Mouse (Mus musculus) intestine, postnatal 0 days (tissue): ENCODE results near the gene Anapc11. TPM values are rescaled to one million over a fixed set of nuclear protein-coding genes. Genes with fewer than 3 reads are reported as not detected.

Experiments used
- ATAC-seq: fragments of 200-750 bp; cut with Nextera tagmentation; 2 replicates; pipeline ENCODE4 v1.8.0; 2017; ENCODE audit warnings: mild to moderate bottlenecking, moderate TSS enrichment, moderate library complexity
- H3K27ac ChIP-seq: fragments of 300-500 bp; sonication (generic); 2 replicates; pipeline ENCODE4 v1.5.1; 2014; ENCODE audit warnings: mild to moderate bottlenecking, low read depth, low read length, moderate library complexity
- H3K27me3 ChIP-seq: fragments of 300-500 bp; sonication (generic); replicated peaks from 2 replicates; pipeline ENCODE4 v1.6.1; 2014; ENCODE audit warnings: low read length, mixed read lengths; ENCODE audit not compliant: control insufficient read depth, insufficient read depth
- H3K36me3 ChIP-seq: fragments of 300-500 bp; sonication (generic); 2 replicates; pipeline ENCODE4 v1.6.1; 2014; ENCODE audit warnings: mild to moderate bottlenecking, moderate library complexity; ENCODE audit not compliant: control insufficient read depth, insufficient read depth
- H3K4me1 ChIP-seq: fragments of 300-500 bp; sonication (generic); replicated peaks from 2 replicates; pipeline ENCODE4 v1.6.1; 2014; ENCODE audit warnings: antibody characterized with exemption, low read length, mixed read lengths; ENCODE audit not compliant: control insufficient read depth, insufficient read depth
- H3K4me2 ChIP-seq: fragments of 300-500 bp; sonication (generic); replicated peaks from 2 replicates; pipeline ENCODE4 v1.6.1; 2014; ENCODE audit warnings: low read depth, mild to moderate bottlenecking, moderate library complexity
- H3K4me3 ChIP-seq: fragments of 300-500 bp; sonication (generic); 2 replicates; pipeline ENCODE4 v1.5.1; 2014; ENCODE audit warnings: low read depth, low read length
- H3K9ac ChIP-seq: fragments of 300-500 bp; sonication (generic); 2 replicates; pipeline ENCODE4 v1.6.1; 2014; ENCODE audit warnings: mild to moderate bottlenecking, low read depth, low read length
- H3K9me3 ChIP-seq: fragments of 300-500 bp; sonication (generic); 2 replicates; pipeline ENCODE4 v1.6.1; 2016; ENCODE audit warnings: mixed run types; ENCODE audit not compliant: control insufficient read depth
- CTCF ChIP-seq: sonication (generic); IDR thresholded peaks from 2 replicates; pipeline ENCODE4 v1.5.1; 2016; ENCODE audit warnings: low read depth, mild to moderate bottlenecking, control low read depth, antibody characterized with exemption, moderate library complexity
- WGBS: fragments of 180-500 bp; shearing (Covaris S2); extraction: QIAGEN DNeasy Blood & Tissue Kit; methylation state at CpG from one replicate; pipeline ENCODE4 v1.1.7; 2014; 5-methylcytosine and 5-hydroxymethylcytosine counted together
- polyA plus RNA-seq: library from polyadenylated mRNA; unstranded; fragments of >200 nt; fragmentation: Nextera tagmentation; extraction: Ambion mirVana; gene quantifications from 2 replicates; pipeline ENCODE4 v1.2.1, GENCODE M21; 2015

The Anapc11 gene
- polyA plus RNA-seq, 1 experiment from 2014 or later = 108 TPM

- under 1% methylated on average over 23 of the region's 23 CpGs for WGBS
- Histone ChIP-seq H3K36me3 (peaks cover 37% of the 10 kb centered on the region), H3K4me1 (peaks cover 10% of the 10 kb centered on the region; the same call in 1 of the 2 replicates), H3K9me3 (no peaks in the 10 kb centered on the region), H3K27me3 (no peaks in the 10 kb centered on the region), H3K9ac (peak overlapping the region; percentile 81), H3K4me3 (peak overlapping the region; percentile 92), H3K4me2 (peak overlapping the region; percentile 80), H3K27ac (peak overlapping the region; percentile 97)
- ATAC-seq = no peak
- no peak for TF ChIP-seq CTCF
Measured at GRCm38 (mm10) chr11:120573585-120574277, 24.5 kb upstream of the Anapc11 start.

GRCm38 (mm10) chr11:120574278-120574600 is 24.0 kb upstream of the Anapc11 start:
- 32% methylated on average over 5 of the region's 5 CpGs for WGBS
- peak overlapping the region; percentile 81; the same call in 1 of the 2 replicates for H3K9ac ChIP-seq
- TF ChIP-seq CTCF = no peak
- peaks cover 11% of the 10 kb centered on the region; the same call in 1 of the 2 replicates for H3K4me1 ChIP-seq
- H3K9me3 ChIP-seq = no peaks in the 10 kb centered on the region
- H3K4me2 ChIP-seq = peak overlapping the region; percentile 80
- no peak for ATAC-seq
- peak overlapping the region; percentile 92 for H3K4me3 ChIP-seq
- H3K27ac ChIP-seq = peak overlapping the region; percentile 97
- peaks cover 39% of the 10 kb centered on the region for H3K36me3 ChIP-seq
- H3K27me3 ChIP-seq = no peaks in the 10 kb centered on the region

- H3K27me3 ChIP-seq = no peaks in the 10 kb centered on the region
- H3K4me2 ChIP-seq = peak overlapping the region; percentile 80; the same call in 1 of the 2 replicates
- no peak for ATAC-seq
- H3K9ac ChIP-seq = no peak overlapping the region
- WGBS = 74% methylated on average over 2 of the region's 2 CpGs
- H3K9me3 ChIP-seq = no peaks in the 10 kb centered on the region
- peaks cover 39% of the 10 kb centered on the region for H3K36me3 ChIP-seq
- peak overlapping the region; percentile 57 for H3K27ac ChIP-seq
- peaks cover 14% of the 10 kb centered on the region; the same call in 1 of the 2 replicates for H3K4me1 ChIP-seq
- no peak overlapping the region for H3K4me3 ChIP-seq
- TF ChIP-seq CTCF = no peak
Measured at GRCm38 (mm10) chr11:120575046-120575445, 23.2 kb upstream of the Anapc11 start.

GRCm38 (mm10) chr11:120575940-120576339 is 22.3 kb upstream of the Anapc11 start:
- Histone ChIP-seq H3K9ac (peak overlapping the region; percentile 40), H3K9me3 (no peaks in the 10 kb centered on the region), H3K4me1 (peaks cover 14% of the 10 kb centered on the region; the same call in 1 of the 2 replicates), H3K4me2 (peak overlapping the region; percentile 7; the same call in 1 of the 2 replicates), H3K27me3 (no peaks in the 10 kb centered on the region), H3K27ac (peak overlapping the region; percentile 99), H3K4me3 (no peak overlapping the region), H3K36me3 (peaks cover 33% of the 10 kb centered on the region)
- no peak for ATAC-seq
- TF ChIP-seq CTCF = no peak

- peak overlapping the region; percentile 99 for H3K27ac ChIP-seq
- no peaks in the 10 kb centered on the region for H3K9me3 ChIP-seq
- no peak overlapping the region for H3K4me3 ChIP-seq
- H3K27me3 ChIP-seq = no peaks in the 10 kb centered on the region
- peaks cover 28% of the 10 kb centered on the region for H3K36me3 ChIP-seq
- H3K4me1 ChIP-seq = peaks cover 11% of the 10 kb centered on the region; the same call in 1 of the 2 replicates
- ATAC-seq = peak; percentile 32
- peak overlapping the region; percentile 47; the same call in 1 of the 2 replicates for H3K4me2 ChIP-seq
- no peak for TF ChIP-seq CTCF
- 64% methylated on average over 3 of the region's 3 CpGs for WGBS
- H3K9ac ChIP-seq = peak overlapping the region; percentile 40
Measured at GRCm38 (mm10) chr11:120576365-120576981, 21.7 kb upstream of the Anapc11 start.

GRCm38 (mm10) chr11:120577211-120578023 is 20.8 kb upstream of the Anapc11 start:
- peaks cover 19% of the 10 kb centered on the region; the same call in 1 of the 2 replicates for H3K4me1 ChIP-seq
- TF ChIP-seq CTCF = peak; percentile 74
- H3K27ac ChIP-seq = peak overlapping the region; percentile 99
- WGBS = 76% methylated on average over 7 of the region's 7 CpGs
- no peaks in the 10 kb centered on the region for H3K9me3 ChIP-seq
- no peaks in the 10 kb centered on the region for H3K27me3 ChIP-seq
- peaks cover 27% of the 10 kb centered on the region for H3K36me3 ChIP-seq
- no peak overlapping the region for H3K4me3 ChIP-seq
- no peak for ATAC-seq
- H3K9ac ChIP-seq = peak overlapping the region; percentile 28; the same call in 1 of the 2 replicates
- peak overlapping the region; percentile 47 for H3K4me2 ChIP-seq
